In the genomic region with DNA sequence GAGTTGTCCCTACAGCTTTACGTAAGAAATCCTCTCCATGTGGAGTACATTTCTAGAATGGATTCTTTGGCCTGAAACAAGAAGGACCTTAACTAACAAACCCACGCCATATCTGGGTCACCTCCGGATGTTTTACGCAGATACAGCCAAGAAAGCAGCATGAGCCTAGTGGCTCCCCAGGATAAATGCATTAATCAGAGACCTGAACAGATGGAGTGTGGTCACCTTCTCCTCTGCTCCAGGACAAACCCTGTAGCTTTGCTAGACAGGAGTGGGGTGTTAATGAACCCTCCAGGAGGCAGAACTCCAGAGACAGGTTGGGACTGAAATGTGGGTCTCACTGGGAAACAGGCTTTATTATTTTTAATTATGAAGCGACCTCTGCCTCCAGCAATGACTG, we compare ENCODE assay signal across 19 mouse cellular contexts. TPM values are rescaled to one million over a fixed set of nuclear protein-coding genes. Genes with fewer than 3 reads are reported as not detected.
"Had no signal": no experiment of that assay in that cellular context is flagged by ENCODE, and none has a peak within 500 bp of the region (broad histone marks: within the 10 kb centered on the region; RNA-seq: fewer than 3 reads in every experiment).

No protein-coding gene starts in this region.

- H3K27ac ChIP-seq: kidney, embryonic 15.5 days; limb, embryonic 15.5 days; liver, embryonic 12.5 days; midbrain, embryonic 15.5 days; neural tube, embryonic 12.5 days; stomach, embryonic 15.5 days had no signal

- H3K27me3 ChIP-seq: kidney, embryonic 15.5 days; limb, embryonic 15.5 days; liver, embryonic 12.5 days; midbrain, embryonic 15.5 days; neural tube, embryonic 12.5 days; stomach, embryonic 15.5 days had no signal

- DNase-seq: kidney, postnatal 14 days; layer of hippocampus, postnatal 36 days; lung, embryonic 14.5 days; lung, postnatal 10 days; lung, postnatal 4 days; retina, postnatal 1 day; right cerebral cortex, postnatal 14 days; thymus, postnatal 36 days had no signal

- H3K4me1 ChIP-seq: kidney, embryonic 15.5 days; limb, embryonic 15.5 days; liver, embryonic 12.5 days; midbrain, embryonic 15.5 days; neural tube, embryonic 12.5 days; stomach, embryonic 15.5 days had no signal

- ATAC-seq: liver, embryonic 12.5 days; midbrain, embryonic 15.5 days had no signal

- H3K4me3 ChIP-seq: kidney, embryonic 15.5 days; limb, embryonic 15.5 days; liver, embryonic 12.5 days; midbrain, embryonic 15.5 days; neural tube, embryonic 12.5 days; stomach, embryonic 15.5 days had no signal

RNA-seq across cellular contexts. Expression of gene Dynlrb2, which starts 14.9 kb away (rescaled TPM):
- total RNA-seq: megakaryocyte, adult 5-6 weeks; monocyte, adult 5-6 weeks had no signal
- polyA plus RNA-seq: limb, embryonic 11.5 days; limb, embryonic 15.5 days; liver, embryonic 12.5 days; liver, embryonic 16.5 days; spleen, adult 2 months had no signal
